Mouse (Mus musculus) limb, embryonic 12.5 days (tissue): ENCODE data around the gene Ssbp4. TPM values are rescaled to one million over a fixed set of nuclear protein-coding genes. Genes with fewer than 3 reads are reported as not detected.

Experiments
- ATAC-seq: fragments of 200-750 bp; cut with Nextera tagmentation; 2 replicates; pipeline ENCODE4 v1.8.0; 2017; ENCODE audit warnings: low read depth, moderate TSS enrichment; ENCODE audit not compliant: insufficient number of reproducible peaks, insufficient read depth, low FRiP score, low TSS enrichment
- H3K27ac ChIP-seq: fragments of 300-500 bp; sonication (generic); 2 replicates; pipeline ENCODE4 v1.5.1; 2016; ENCODE audit warnings: mild to moderate bottlenecking, moderate library complexity
- H3K27me3 ChIP-seq: fragments of 300-500 bp; sonication (generic); 2 replicates; pipeline ENCODE4 v1.6.1; 2016; ENCODE audit warnings: mild to moderate bottlenecking, moderate library complexity
- H3K36me3 ChIP-seq: fragments of 300-500 bp; sonication (generic); 2 replicates; pipeline ENCODE4 v1.6.1; 2016; ENCODE audit warnings: mild to moderate bottlenecking, moderate library complexity
- H3K4me1 ChIP-seq: fragments of 300-500 bp; sonication (generic); replicated peaks from 2 replicates; pipeline ENCODE4 v1.6.1; 2016
- H3K4me2 ChIP-seq: fragments of 300-500 bp; sonication (generic); 2 replicates; pipeline ENCODE4 v1.6.1; 2016; ENCODE audit warnings: mild to moderate bottlenecking, moderate library complexity
- H3K4me3 ChIP-seq: fragments of 300-500 bp; sonication (generic); replicated peaks from 2 replicates; pipeline ENCODE4 v1.5.1; 2016; ENCODE audit warnings: mild to moderate bottlenecking
- H3K9ac ChIP-seq: fragments of 300-500 bp; sonication (generic); replicated peaks from 2 replicates; pipeline ENCODE4 v1.6.1; 2016; ENCODE audit warnings: mild to moderate bottlenecking, moderate library complexity
- H3K9me3 ChIP-seq: fragments of 300-500 bp; sonication (generic); 2 replicates; pipeline ENCODE4 v1.6.1; 2016; ENCODE audit warnings: mild to moderate bottlenecking, moderate library complexity
- WGBS: fragments of 180-500 bp; shearing (Covaris S2); methylation state at CpG from one replicate; pipeline ENCODE4 v1.1.7; 2016; 5-methylcytosine and 5-hydroxymethylcytosine counted together
- polyA plus RNA-seq: library from polyadenylated mRNA; unstranded; fragments of >200 nt; fragmentation: Nextera tagmentation; extraction: Ambion mirVana; gene quantifications from 2 replicates; pipeline ENCODE4 v1.2.1, GENCODE M21; 2016

Ssbp4 gene
- 137 and 151 TPM in 2 replicates for polyA plus RNA-seq

- Histone ChIP-seq H3K4me3 (peak within 1 kb of the TSS; percentile 81), H3K27ac (peak within 1 kb of the TSS; percentile 99), H3K4me2 (peak within 1 kb of the TSS; percentile 95), H3K36me3 (0 out of 2 replicates have a peak, but pooled peaks cover 2% of the 10 kb centered on the region), H3K9ac (peak within 1 kb of the TSS; percentile 90), H3K27me3 (no peaks in the 10 kb centered on the region), H3K9me3 (no peaks in the 10 kb centered on the region), H3K4me1 (peaks cover 52% of the 10 kb centered on the region)
- 5% methylated on average over 26 of the region's 26 CpGs for WGBS
- peak; percentile 3; the same call in 1 of the 2 replicates for ATAC-seq
Observed at GRCm38 (mm10) chr8:70608749-70609367, at the start of gene Ssbp4. TSS of gene Ssbp4 (minus strand) at chr8:70608872.

DNA sequence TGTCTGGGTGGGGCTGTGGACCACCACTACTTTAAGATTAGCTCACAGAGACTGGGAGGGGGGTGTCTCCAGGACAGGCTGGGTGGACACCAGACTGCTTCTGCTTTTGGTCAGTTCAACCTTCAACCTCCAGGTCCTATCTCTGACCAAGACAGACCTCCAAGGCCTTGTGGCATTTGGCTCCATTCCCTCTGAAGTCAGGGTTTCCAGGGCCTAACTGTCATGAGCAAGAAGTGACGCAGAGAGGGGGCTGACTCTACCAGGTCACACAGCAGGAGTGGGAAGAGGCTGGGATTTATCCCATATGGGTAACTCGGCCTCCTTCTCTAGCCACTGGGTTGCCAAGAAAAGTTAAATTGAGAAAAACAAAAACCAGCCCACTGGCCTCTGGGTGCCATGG is 49.1 kb upstream of the Ssbp4 start:
- Histone ChIP-seq H3K9ac (no peak overlapping the region), H3K9me3 (no peaks in the 10 kb centered on the region), H3K4me2 (peak overlapping the region; percentile 84; the same call in 1 of the 2 replicates), H3K27ac (no peak overlapping the region), H3K27me3 (no peaks in the 10 kb centered on the region), H3K4me3 (no peak overlapping the region), H3K4me1 (peaks cover 29% of the 10 kb centered on the region), H3K36me3 (peaks cover 36% of the 10 kb centered on the region)
- WGBS = 81% methylated on average over 2 of the region's 2 CpGs
- no peak for ATAC-seq

GRCm38 (mm10) chr8:70657214-70657613 is 48.5 kb upstream of the Ssbp4 start:
- Histone ChIP-seq H3K4me2 (no peak overlapping the region), H3K4me3 (no peak overlapping the region), H3K9me3 (no peaks in the 10 kb centered on the region), H3K27me3 (no peaks in the 10 kb centered on the region), H3K27ac (no peak overlapping the region), H3K9ac (no peak overlapping the region), H3K4me1 (peaks cover 34% of the 10 kb centered on the region), H3K36me3 (peaks cover 41% of the 10 kb centered on the region)
- ATAC-seq = no peak
- WGBS = 95% methylated on average over 3 of the region's 3 CpGs

- no peak for ATAC-seq
- Histone ChIP-seq H3K4me1 (peaks cover 34% of the 10 kb centered on the region), H3K36me3 (peaks cover 50% of the 10 kb centered on the region), H3K9me3 (no peaks in the 10 kb centered on the region), H3K9ac (no peak overlapping the region), H3K4me2 (no peak overlapping the region), H3K4me3 (no peak overlapping the region), H3K27me3 (no peaks in the 10 kb centered on the region), H3K27ac (peak overlapping the region; percentile 70)
- WGBS = 74% methylated on average over 13 of the region's 13 CpGs
Observed at GRCm38 (mm10) chr8:70656193-70656790, 47.6 kb upstream of the Ssbp4 start.

GRCm38 (mm10) chr8:70655469-70655868 is 46.8 kb upstream of the Ssbp4 start:
- peaks cover 32% of the 10 kb centered on the region for H3K4me1 ChIP-seq
- no peaks in the 10 kb centered on the region for H3K9me3 ChIP-seq
- no peak for ATAC-seq
- no peak overlapping the region for H3K4me3 ChIP-seq
- H3K27me3 ChIP-seq = no peaks in the 10 kb centered on the region
- WGBS = 53% methylated on average over 2 of the region's 2 CpGs
- peak overlapping the region; percentile 70; the same call in 1 of the 2 replicates for H3K27ac ChIP-seq
- H3K36me3 ChIP-seq = peaks cover 59% of the 10 kb centered on the region
- H3K9ac ChIP-seq = no peak overlapping the region
- no peak overlapping the region for H3K4me2 ChIP-seq

DNA sequence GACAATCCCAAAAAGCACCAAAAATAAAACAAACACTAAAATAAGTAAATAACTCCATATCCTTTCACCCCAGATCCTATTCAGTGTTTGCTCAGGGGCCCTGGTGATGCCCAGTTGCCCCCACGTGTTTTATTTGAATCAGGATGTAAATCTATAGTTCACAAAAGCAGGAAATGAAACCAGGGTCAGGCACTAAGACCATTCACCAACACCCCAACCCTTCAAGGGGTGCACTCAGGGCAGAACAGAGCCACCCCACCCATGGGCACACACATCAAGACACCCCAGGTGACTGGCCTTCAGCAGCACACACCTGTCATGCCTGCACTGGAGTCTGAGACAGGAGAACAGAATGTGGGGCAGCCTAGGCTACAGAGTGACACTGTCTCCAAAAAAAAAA is 45.4 kb upstream of the Ssbp4 start:
- Histone ChIP-seq H3K9me3 (no peaks in the 10 kb centered on the region), H3K4me2 (no peak overlapping the region), H3K9ac (no peak overlapping the region), H3K36me3 (peaks cover 72% of the 10 kb centered on the region), H3K4me3 (no peak overlapping the region), H3K27ac (no peak overlapping the region), H3K4me1 (peaks cover 30% of the 10 kb centered on the region), H3K27me3 (no peaks in the 10 kb centered on the region)
- no peak for ATAC-seq
- 69% methylated on average over 1 of the region's 1 CpGs for WGBS

GRCm38 (mm10) chr8:70653226-70653625 is 44.6 kb upstream of the Ssbp4 start:
- ATAC-seq = no peak
- 69% methylated on average over 2 of the region's 2 CpGs for WGBS

GRCm38 (mm10) chr8:70650351-70650750 is 41.7 kb upstream of the Ssbp4 start:
- no peak overlapping the region for H3K27ac ChIP-seq
- ATAC-seq = no peak

More at GRCm38 (mm10) chr8:70653226-70653625, 44.6 kb upstream of the Ssbp4 start:
- Histone ChIP-seq H3K27ac (no peak overlapping the region), H3K36me3 (peaks cover 79% of the 10 kb centered on the region), H3K4me3 (no peak overlapping the region), H3K9ac (no peak overlapping the region), H3K4me2 (no peak overlapping the region), H3K4me1 (peaks cover 27% of the 10 kb centered on the region), H3K27me3 (no peaks in the 10 kb centered on the region), H3K9me3 (no peaks in the 10 kb centered on the region)

DNA sequence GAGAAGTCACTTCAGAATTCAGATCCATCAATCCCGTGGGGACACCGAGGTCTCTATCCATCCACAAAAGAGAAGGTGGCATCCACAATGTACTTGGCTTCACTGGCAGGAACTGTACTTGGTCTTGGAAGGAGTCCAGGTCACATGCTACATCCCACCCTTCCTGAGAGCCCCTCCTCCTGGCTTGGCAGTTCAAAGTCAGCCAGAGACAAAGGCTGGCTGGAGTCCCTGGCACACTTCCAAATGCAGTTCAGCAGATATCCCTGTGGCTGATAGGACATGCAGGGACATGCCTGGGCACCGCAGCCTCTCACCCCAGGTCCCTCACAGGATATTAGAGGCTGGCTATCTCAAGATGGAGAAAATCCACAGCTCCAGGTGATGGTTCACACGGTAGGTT is 40.7 kb upstream of the Ssbp4 start:
- no peaks in the 10 kb centered on the region for H3K27me3 ChIP-seq
- no peaks in the 10 kb centered on the region for H3K9me3 ChIP-seq
- H3K4me1 ChIP-seq = peaks cover 47% of the 10 kb centered on the region
- no peak for ATAC-seq
- no peak overlapping the region for H3K4me2 ChIP-seq
- H3K4me3 ChIP-seq = no peak overlapping the region
- H3K36me3 ChIP-seq = peaks cover 48% of the 10 kb centered on the region
- H3K27ac ChIP-seq = peak overlapping the region; percentile 59; the same call in 1 of the 2 replicates
- 82% methylated on average over 4 of the region's 4 CpGs for WGBS
- no peak overlapping the region for H3K9ac ChIP-seq

More at GRCm38 (mm10) chr8:70650351-70650750, 41.7 kb upstream of the Ssbp4 start:
- no peaks in the 10 kb centered on the region for H3K9me3 ChIP-seq
- H3K4me1 ChIP-seq = peaks cover 42% of the 10 kb centered on the region
- H3K27me3 ChIP-seq = no peaks in the 10 kb centered on the region
- H3K36me3 ChIP-seq = peaks cover 58% of the 10 kb centered on the region
- H3K4me2 ChIP-seq = no peak overlapping the region
- H3K9ac ChIP-seq = no peak overlapping the region
- WGBS = 95% methylated on average over 17 of the region's 17 CpGs
- H3K4me3 ChIP-seq = no peak overlapping the region

- Histone ChIP-seq H3K36me3 (peaks cover 48% of the 10 kb centered on the region), H3K27me3 (no peaks in the 10 kb centered on the region), H3K4me1 (peaks cover 47% of the 10 kb centered on the region), H3K4me2 (no peak overlapping the region), H3K4me3 (no peak overlapping the region), H3K9me3 (no peaks in the 10 kb centered on the region), H3K27ac (peak overlapping the region; percentile 59; the same call in 1 of the 2 replicates), H3K9ac (no peak overlapping the region)
- ATAC-seq = no peak
- 61% methylated on average over 3 of the region's 3 CpGs for WGBS
Observed at GRCm38 (mm10) chr8:70648921-70649320, 40.2 kb upstream of the Ssbp4 start.

- 37% methylated on average over 1 of the region's 1 CpGs for WGBS
- no peak overlapping the region for H3K9ac ChIP-seq
- H3K27me3 ChIP-seq = no peaks in the 10 kb centered on the region
- peaks cover 47% of the 10 kb centered on the region for H3K4me1 ChIP-seq
- H3K36me3 ChIP-seq = peaks cover 47% of the 10 kb centered on the region
- no peak for ATAC-seq
- H3K27ac ChIP-seq = peak overlapping the region; percentile 80; the same call in 1 of the 2 replicates
- H3K9me3 ChIP-seq = no peaks in the 10 kb centered on the region
- H3K4me2 ChIP-seq = no peak overlapping the region
- H3K4me3 ChIP-seq = no peak overlapping the region
Observed at GRCm38 (mm10) chr8:70648164-70648442, 39.4 kb upstream of the Ssbp4 start.
